Mouse (Mus musculus): ENCODE results near the gene Calml4.

The Calml4 gene

GRCm38 (mm10) chr9:62903841-62904240 is 46.0 kb downstream of the Calml4 start:
- DNase-seq (ENCODE audit: low read depth): no peak

GRCm38 (mm10) chr9:62905039-62905438 is 47.2 kb downstream of the Calml4 start:
- no peak for DNase-seq (ENCODE audit: low read depth)

GRCm38 (mm10) chr9:62913390-62914069 is 55.6 kb downstream of the Calml4 start:
- no peak for DNase-seq (ENCODE audit: low read depth)

- no peak for DNase-seq (ENCODE audit: low read depth)
Measured at GRCm38 (mm10) chr9:62917059-62917458, 59.2 kb downstream of the Calml4 start.

- no peak for DNase-seq (ENCODE audit: low read depth)
Measured at GRCm38 (mm10) chr9:62920877-62921276, 63.0 kb downstream of the Calml4 start.

- no peak for DNase-seq (ENCODE audit: low read depth)
Measured at GRCm38 (mm10) chr9:62924886-62925610, 67.2 kb downstream of the Calml4 start.

Data from induced T-regulatory cell, adult 2 months (primary cell).